Mouse (Mus musculus) central nervous system, embryonic 18 days (tissue): ENCODE data around the gene 1110051M20Rik. TPM values are rescaled to one million over a fixed set of nuclear protein-coding genes. Genes with fewer than 3 reads are reported as not detected.

Experiments
- polyA plus RNA-seq: library from polyadenylated mRNA; depleted of rRNA; stranded (reverse); fragments of >200 nt; gene quantifications from 2 replicates; pipeline ENCODE4 v1.2.3, GENCODE M21; 2012; rRNA removed

Gene 1110051M20Rik
- polyA plus RNA-seq, result 92.7 and 101 TPM in 2 replicates

DNA sequence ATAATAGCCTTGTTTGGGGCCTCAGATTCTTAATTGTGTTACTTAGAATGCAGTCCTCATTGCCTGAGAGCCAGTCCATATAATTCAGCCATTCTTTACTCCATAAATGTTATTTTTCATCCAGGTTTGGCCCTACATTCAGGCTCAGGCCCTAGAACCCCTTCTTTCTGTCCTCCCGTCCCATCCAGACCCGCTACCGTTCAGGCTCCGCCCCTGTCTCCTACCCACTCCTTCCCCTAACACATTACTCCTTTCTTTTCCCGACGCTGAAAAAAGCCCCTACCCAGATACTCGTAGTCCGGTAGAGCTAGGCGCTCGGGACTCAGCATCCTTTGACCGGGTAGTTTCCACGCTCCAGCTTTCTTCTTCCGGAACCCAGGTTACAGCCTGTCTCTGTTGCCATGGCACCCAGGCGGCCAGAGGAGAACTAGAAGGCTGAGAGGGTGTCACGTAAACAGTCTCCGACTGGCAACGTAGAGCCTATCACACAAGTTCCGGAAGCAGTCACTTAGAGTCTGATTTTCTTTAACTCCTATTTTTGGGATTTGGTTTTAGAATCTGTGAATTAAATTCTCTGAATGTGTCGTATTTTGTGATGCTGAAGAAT is at the start of gene 1110051M20Rik:
Gene 1110051M20Rik, minus strand, starts transcription at position 419 of the 607 bp plus-strand sequence.

DNA sequence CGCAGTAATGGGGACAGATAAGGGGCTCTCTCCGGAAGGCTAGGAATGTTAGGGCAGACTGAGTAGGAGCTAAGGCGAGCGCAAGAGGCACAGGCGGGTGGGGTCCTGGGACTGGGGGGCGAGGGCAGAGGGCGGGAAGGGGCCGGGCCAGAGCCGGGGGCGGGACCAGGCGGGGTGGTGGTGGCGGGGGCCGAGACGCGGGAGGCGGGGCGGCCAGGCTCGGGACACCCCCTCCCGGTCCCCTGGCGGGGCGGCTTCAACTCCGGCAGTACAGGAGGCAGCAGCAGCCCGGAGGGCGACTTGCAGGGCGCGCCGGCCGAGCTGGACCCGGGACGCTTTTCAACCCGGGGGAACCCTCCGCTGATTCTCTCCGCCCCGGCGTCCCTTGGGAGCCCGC is 12.8 kb upstream of the 1110051M20Rik start, which contains the start of gene Lrp4:
Gene Lrp4, plus strand, starts transcription at position 253 of the 397 bp plus-strand sequence.

DNA sequence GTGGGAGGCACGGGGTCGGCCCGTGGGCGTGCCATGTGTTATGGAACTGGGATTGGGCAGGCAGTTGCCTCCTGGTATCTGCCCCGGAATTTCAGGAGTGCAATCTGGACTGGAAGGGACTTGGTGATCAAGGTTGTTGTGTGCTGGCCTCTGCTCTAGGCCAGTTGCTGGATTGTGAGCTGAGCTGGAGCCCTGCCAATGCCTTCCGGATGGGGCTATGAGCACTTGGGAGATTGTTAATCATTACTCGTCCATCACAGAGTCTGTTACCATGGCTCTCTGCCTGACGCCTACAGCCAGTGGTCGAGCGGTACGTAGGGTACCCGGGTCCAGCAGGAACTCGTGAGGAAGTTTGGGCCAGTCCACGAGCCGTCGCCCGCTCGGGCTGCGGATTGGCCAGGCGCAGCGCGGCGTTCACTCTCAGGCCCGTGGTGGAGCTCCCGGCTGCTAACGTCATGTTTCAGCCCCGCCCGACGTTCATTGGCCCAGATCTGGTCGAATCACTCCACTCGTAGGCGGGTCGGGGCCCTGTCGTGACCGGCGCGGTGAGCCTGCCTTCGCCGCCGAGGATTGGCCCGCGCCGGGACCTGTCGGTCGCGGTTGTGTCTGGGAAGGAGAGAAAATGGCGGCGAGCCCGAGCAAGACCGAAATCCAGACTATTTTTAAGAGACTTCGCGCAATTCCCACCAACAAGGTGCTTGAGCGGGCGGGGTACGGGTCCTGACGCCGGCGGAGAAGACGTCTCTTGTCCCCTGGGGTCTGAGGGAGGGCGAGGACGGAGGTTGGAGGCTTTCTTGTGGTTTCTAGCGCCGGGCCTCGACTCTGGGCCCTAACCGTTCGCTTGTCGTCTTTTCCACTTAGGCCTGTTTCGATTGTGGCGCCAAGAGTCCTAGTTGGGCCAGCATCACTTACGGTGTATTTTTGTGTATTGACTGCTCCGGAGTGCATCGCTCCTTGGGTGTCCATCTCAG is 179.5 kb downstream of the 1110051M20Rik start, which contains the start of gene Arfgap2:
Gene Arfgap2, plus strand, starts transcription at position 264 of the 971 bp plus-strand sequence.

DNA sequence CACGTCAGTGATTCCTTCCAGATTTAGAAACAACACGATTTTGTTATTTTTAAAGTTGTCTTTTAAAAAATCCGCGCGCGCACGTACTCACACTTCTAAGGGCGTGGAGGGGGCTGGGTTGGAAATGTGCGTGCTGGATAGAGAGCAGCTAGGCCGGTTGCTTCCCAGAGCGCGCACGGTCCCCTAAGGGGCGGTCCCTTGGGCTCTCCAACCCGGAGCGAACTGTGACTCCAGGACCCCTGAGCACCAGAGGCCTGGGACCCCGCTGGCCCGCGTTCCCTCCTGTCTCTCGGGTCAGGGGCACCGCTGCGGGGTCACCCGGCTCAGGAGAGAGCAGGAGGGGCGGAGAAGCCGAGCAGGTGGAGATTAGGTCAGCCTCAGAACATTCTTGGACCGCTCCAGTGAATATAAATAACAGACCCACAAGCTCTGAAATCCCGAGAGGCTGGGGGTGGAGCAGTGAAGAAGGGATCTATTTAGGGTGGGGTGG is 188.8 kb downstream of the 1110051M20Rik start, which contains the start of gene Pacsin3:
Gene Pacsin3, plus strand, starts transcription at position 294 of the 490 bp plus-strand sequence.

DNA sequence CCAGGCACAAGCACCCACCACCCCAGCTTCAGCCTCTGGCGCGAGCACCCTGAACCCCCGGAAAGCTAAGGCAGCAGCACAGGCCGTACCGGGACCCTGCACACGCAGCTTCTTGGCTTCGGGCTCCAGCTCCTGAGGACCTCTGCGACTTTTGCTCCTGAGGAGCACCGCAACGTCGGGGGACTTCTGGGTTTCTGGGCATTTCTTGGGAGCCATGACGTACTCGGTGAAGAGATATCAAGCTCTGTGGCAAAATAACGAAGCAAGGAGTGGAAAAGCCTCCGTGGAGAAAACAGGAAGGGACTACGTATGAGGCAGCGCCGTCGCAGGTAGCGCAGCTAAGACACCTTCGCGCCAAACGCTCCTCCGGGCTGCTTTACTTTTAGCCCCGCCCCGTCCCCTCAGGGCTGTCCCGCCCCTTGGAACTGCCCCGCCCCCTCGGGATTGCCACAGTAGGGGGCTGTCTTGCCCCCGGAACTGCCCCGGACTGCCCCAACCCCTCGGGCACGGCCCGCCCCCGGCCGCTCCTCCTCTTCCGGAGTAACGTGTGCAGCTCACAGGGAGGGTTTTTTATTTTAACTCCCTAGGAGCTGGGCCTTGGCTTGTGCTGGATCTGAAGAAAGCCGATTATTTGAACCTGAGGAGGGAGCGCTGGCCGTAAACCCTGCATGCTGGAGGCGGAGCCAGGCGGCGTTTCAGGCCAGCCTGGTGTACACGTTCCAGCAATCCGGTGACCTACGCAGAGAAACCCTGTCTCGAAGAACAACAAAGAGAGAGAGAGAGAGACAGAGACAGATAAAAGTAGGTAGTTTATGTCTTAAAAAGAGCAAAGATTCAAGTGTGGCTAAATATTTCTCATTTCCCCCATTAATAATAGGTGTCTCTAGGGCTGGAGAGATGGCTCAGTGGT is 207.6 kb downstream of the 1110051M20Rik start, which contains the start of gene Ddb2:
Gene Ddb2, minus strand, starts transcription at position 382 of the 910 bp plus-strand sequence.

Other genes with a start within 250 kb of the 1110051M20Rik start
- gene Nr1h3, start 241.9 kb downstream of the 1110051M20Rik start, polyA plus RNA-seq, result 3.1 and 3.3 TPM in 2 replicates
- 30.1 and 32.2 TPM in 2 replicates for gene Acp2, start 241.8 kb downstream of the 1110051M20Rik start, polyA plus RNA-seq
- 35.6 and 38.8 TPM in 2 replicates for gene Ddb2, start 207.7 kb downstream of the 1110051M20Rik start, polyA plus RNA-seq
- 23.5 and 24.5 TPM in 2 replicates for gene Pacsin3, start 188.8 kb downstream of the 1110051M20Rik start, polyA plus RNA-seq
- gene Arfgap2, start 179.7 kb downstream of the 1110051M20Rik start, polyA plus RNA-seq, result 27.1 and 28.2 TPM in 2 replicates
- 3.8 and 4.5 TPM in 2 replicates for gene Lrp4, start 12.8 kb upstream of the 1110051M20Rik start, polyA plus RNA-seq
- 85.9 and 94.6 TPM in 2 replicates for gene Ckap5, start 82.1 kb upstream of the 1110051M20Rik start, polyA plus RNA-seq
- gene F2, start 191.7 kb upstream of the 1110051M20Rik start, polyA plus RNA-seq, result 0.06 and 0.21 TPM in 2 replicates
- gene Zfp408, start 205.1 kb upstream of the 1110051M20Rik start, polyA plus RNA-seq, result 19.6 and 22.3 TPM in 2 replicates
- gene Arhgap1, start 205.2 kb upstream of the 1110051M20Rik start, polyA plus RNA-seq, result 81.1 and 83.4 TPM in 2 replicates